Mouse (Mus musculus) G1E (cell line): ENCODE data around the gene D3Ertd254e.

ENCODE experiments used
- CTCF ChIP-seq: IDR thresholded peaks from 2 replicates; pipeline ENCODE4 v1.5.1; 2012; ENCODE audit warnings: low read depth, low read length, inconsistent platforms, mixed read lengths
- GATA1 ChIP-seq: IDR thresholded peaks from 2 replicates; pipeline ENCODE4 v1.6.1; 2012; ENCODE audit warnings: borderline replicate concordance, low read length, inconsistent platforms, mixed read lengths
- TAL1 ChIP-seq: conservative IDR thresholded peaks from 2 replicates; pipeline ENCODE4 v1.6.1; 2012; ENCODE audit warnings: low read depth, low read length, inconsistent platforms, mixed read lengths

DNA sequence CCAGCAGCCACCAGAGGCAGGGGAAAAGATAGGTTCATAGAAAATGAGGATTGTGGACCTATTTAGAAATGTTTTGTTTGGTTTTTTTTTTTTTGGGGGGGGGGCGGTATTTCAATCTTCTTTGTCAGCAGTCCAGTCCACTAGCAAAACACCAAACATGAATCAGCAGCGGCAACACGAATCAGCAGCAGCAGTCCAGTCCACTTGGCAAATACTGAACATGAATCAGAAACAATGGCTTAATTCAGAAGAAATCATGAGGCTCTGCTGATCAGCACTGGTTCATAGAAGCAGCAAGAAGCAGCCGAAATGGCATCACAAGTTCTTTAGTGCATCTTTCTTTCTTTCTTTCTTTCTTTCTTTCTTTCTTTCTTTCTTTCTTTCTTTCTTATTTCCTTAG is 34.7 kb upstream of the D3Ertd254e start:
- TF ChIP-seq CTCF (no peak), TAL1 (no peak), GATA1 (no peak)
